Mouse (Mus musculus) hindlimb bud, embryonic 11.5 days (tissue): ENCODE measurements around the gene Pcbp1.
"Not testable (repeated sequence)": the region's sequence is repeated elsewhere in the genome, so short reads cannot be mapped to it uniquely, and the experiment has no call there.

Experiments
- DNase-seq: peaks from one replicate; pipeline ENCODE4 v3.0.0-alpha.2; 2012; ENCODE audit warnings: low read depth, low spot score; ENCODE audit errors: extremely low spot score

The Pcbp1 gene

GRCm38 (mm10) chr6:86496127-86496526, 30.0 kb downstream of the Pcbp1 start:
- no peak for DNase-seq

- DNase-seq = no peak
Measured at GRCm38 (mm10) chr6:86495661-86496060, 30.5 kb downstream of the Pcbp1 start.

- DNase-seq = no peak
Measured at GRCm38 (mm10) chr6:86494767-86495166, 31.4 kb downstream of the Pcbp1 start.

GRCm38 (mm10) chr6:86493469-86494263, 32.5 kb downstream of the Pcbp1 start:
- DNase-seq = no peak

- not testable (repeated sequence) for DNase-seq
Measured at GRCm38 (mm10) chr6:86490413-86490812, 35.7 kb downstream of the Pcbp1 start.

- no peak for DNase-seq
Measured at GRCm38 (mm10) chr6:86489945-86490344, 36.2 kb downstream of the Pcbp1 start.

- DNase-seq = no peak
Measured at GRCm38 (mm10) chr6:86488149-86488485, 38.0 kb downstream of the Pcbp1 start.

GRCm38 (mm10) chr6:86487358-86488148, 38.6 kb downstream of the Pcbp1 start:
- DNase-seq = no peak

GRCm38 (mm10) chr6:86485943-86486640, 40.0 kb downstream of the Pcbp1 start:
- no peak for DNase-seq

- DNase-seq = no peak
Measured at GRCm38 (mm10) chr6:86481871-86482270, 44.2 kb downstream of the Pcbp1 start.

- no peak for DNase-seq
Measured at GRCm38 (mm10) chr6:86480189-86480831, 45.8 kb downstream of the Pcbp1 start.

GRCm38 (mm10) chr6:86479816-86480188, 46.3 kb downstream of the Pcbp1 start:
- no peak for DNase-seq

- DNase-seq = no peak
Measured at GRCm38 (mm10) chr6:86479311-86479710, 46.8 kb downstream of the Pcbp1 start.

GRCm38 (mm10) chr6:86476931-86477330, 49.2 kb downstream of the Pcbp1 start:
- no peak for DNase-seq

- no peak for DNase-seq
Measured at GRCm38 (mm10) chr6:86475462-86476167, 50.5 kb downstream of the Pcbp1 start.

GRCm38 (mm10) chr6:86474646-86475181, 51.4 kb downstream of the Pcbp1 start:
- DNase-seq = no peak
